Mouse (Mus musculus) CD4-positive, CD25-positive, alpha-beta regulatory T cell (primary cell): ENCODE results near the gene Gon4l. TPM values are rescaled to one million over a fixed set of nuclear protein-coding genes. Genes with fewer than 3 reads are reported as not detected.

ENCODE experiments used
- polyA plus RNA-seq: library from polyadenylated mRNA; unstranded; fragments of 100-300 nt; shearing (Covaris generic); gene quantifications from one replicate; pipeline ENCODE4 v1.2.1, GENCODE M21; 2017

Gon4l gene
- 30.4 TPM for polyA plus RNA-seq

GRCm38 (mm10) chr3:88834951-88835491 lies at the start of gene Gon4l:
Gon4l (plus strand) TSS chr3:88835231.

GRCm38 (mm10) chr3:88913511-88914383 lies 78.7 kb downstream of the Gon4l start, which contains the start of gene Msto1:
Msto1 (minus strand) TSS chr3:88913999.

DNA sequence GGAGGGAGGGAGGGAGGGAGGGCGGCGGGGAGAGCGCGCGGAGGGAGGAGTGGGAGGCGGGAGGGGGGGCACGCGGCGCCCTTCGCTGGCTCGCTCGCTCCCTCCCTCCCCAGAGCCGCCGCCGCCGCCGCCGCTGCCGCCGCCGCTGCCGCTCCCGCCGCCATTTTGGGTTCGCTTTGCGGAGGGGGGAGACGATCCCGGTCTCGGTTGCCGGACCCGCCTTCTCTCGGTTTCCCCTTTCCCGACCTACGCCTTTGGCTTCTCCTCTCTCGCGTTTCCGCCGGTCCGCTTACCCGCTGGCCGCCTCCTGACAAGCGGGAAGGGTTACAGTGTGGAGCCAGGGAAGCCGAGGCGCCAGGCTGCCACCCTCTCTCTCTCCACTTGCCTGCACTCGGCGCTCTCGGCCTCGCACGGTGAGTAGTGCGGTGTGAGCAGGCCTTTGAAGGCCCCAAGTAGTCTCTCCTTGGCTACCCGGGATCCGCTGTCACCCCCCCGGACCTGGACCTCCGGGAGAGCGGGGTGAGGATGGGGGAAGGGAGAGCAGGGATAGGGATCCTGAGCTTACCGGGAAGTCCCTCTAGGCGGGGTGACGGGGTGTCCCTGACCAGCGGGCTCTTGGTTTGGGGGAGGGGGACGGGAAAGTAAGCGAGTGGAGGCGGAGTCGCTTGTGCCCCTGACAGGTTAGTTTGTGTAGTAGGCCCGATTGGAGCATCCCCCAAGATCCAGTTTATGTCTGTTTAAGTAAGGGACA lies 115.7 kb downstream of the Gon4l start, which contains the start of the genes Ash1l and Dap3:
Gene Ash1l, plus strand, starts transcription at position 47 of the 751 bp plus-strand sequence.
Gene Dap3, minus strand, starts transcription at position 606 of the 751 bp plus-strand sequence.

Other genes starting within 250 kb of the Gon4l start
- 126 TPM for gene Arhgef2, start 229.3 kb upstream of the Gon4l start, polyA plus RNA-seq
- gene Rxfp4, start 182.1 kb upstream of the Gon4l start, polyA plus RNA-seq = not detected
- 119 TPM for gene Khdc4, start 149.4 kb upstream of the Gon4l start, polyA plus RNA-seq
- gene Rit1, start 118.4 kb upstream of the Gon4l start, polyA plus RNA-seq = 49.3 TPM
- 53.3 TPM for gene Syt11, start 60.1 kb upstream of the Gon4l start, polyA plus RNA-seq
- gene Msto1, start 78.8 kb downstream of the Gon4l start, polyA plus RNA-seq = 36.7 TPM
- 34.7 TPM for gene Ash1l, start 115.4 kb downstream of the Gon4l start, polyA plus RNA-seq
- 201 TPM for gene Dap3, start 116.0 kb downstream of the Gon4l start, polyA plus RNA-seq